Mouse (Mus musculus) testis, adult 2 months (tissue): Measurements from ENCODE around the gene Tkt.

Experiments
- CTCF ChIP-seq: fragments of 200-500 bp; IDR thresholded peaks from 2 replicates; pipeline ENCODE4 v1.5.1; 2012; ENCODE audit warnings: low read depth, mild to moderate bottlenecking, inconsistent platforms, low read length, moderate library complexity; ENCODE audit not compliant: control insufficient read depth, insufficient read depth, insufficient replicate concordance
- POLR2A ChIP-seq: fragments of 200-500 bp; IDR thresholded peaks from 2 replicates; pipeline ENCODE4 v1.6.1; 2012; ENCODE audit warnings: low read depth, mild to moderate bottlenecking, inconsistent platforms, low read length, moderate library complexity; ENCODE audit not compliant: control insufficient read depth

- TF ChIP-seq CTCF (no peak), POLR2A (no peak)
Measured at GRCm38 (mm10) chr14:30608176-30608575, 60.0 kb downstream of the Tkt start.
